Comparison of ENCODE assay signal across 19 mouse cellular contexts in genomic region chr5:128913820-128914219, GRCm38 (mm10). TPM values are rescaled to one million over a fixed set of nuclear protein-coding genes. Genes with fewer than 3 reads are reported as not detected.
DNase-seq lines count a peak whose midpoint lies in the region; TF ChIP-seq lines count a peak whose summit lies in the region.
"Had no signal": no experiment of that assay in that cellular context is flagged by ENCODE, and none has a peak within 500 bp of the region (broad histone marks: within the 10 kb centered on the region; RNA-seq: fewer than 3 reads in every experiment).

No protein-coding gene starts in this region.

- H3K4me1 ChIP-seq in ES-Bruce4 (ENCODE audit: control insufficient read depth, insufficient read depth, low read length) (no peaks in the 10 kb centered on the region), ES-E14 (ENCODE audit: control insufficient read depth in 2 of 2, insufficient read depth in 2 of 2, low read length in 2 of 2, poor library complexity in 1 of 2) (peaks cover 0 to 4% of the 10 kb centered on the region in 2 experiments; a peak in 1 of 4 replicates)
- H3K4me1 ChIP-seq in lung, adult 2 months (ENCODE audit: control insufficient read depth, insufficient read depth, low read length): no peaks in the 10 kb centered on the region
- H3K4me1 ChIP-seq: heart, embryonic 13.5 days had no signal

- no peak overlapping the region; the same call in 1 of the 2 replicates for H3K27ac ChIP-seq in layer of hippocampus, adult 2 months
- H3K27ac ChIP-seq in ES-Bruce4 (ENCODE audit: insufficient read depth, low read length) (no peak overlapping the region), ES-E14 (ENCODE audit: insufficient read depth, low read depth, low read length, poor library complexity, severe bottlenecking) (no peak overlapping the region)
- H3K27ac ChIP-seq: embryonic facial prominence, embryonic 10.5 days; forebrain, embryonic 13.5 days; heart, embryonic 13.5 days; hindbrain, embryonic 13.5 days; intestine, embryonic 15.5 days had no signal

- H3K36me3 ChIP-seq in ES-Bruce4 (ENCODE audit: control insufficient read depth, insufficient read depth, low read length, poor library complexity, severe bottlenecking) (no peaks in the 10 kb centered on the region), ES-E14 (ENCODE audit: control insufficient read depth, insufficient read depth, low read length, poor library complexity, severe bottlenecking) (no peaks in the 10 kb centered on the region)
- H3K36me3 ChIP-seq: embryonic facial prominence, embryonic 10.5 days; heart, embryonic 13.5 days; hindbrain, embryonic 13.5 days; intestine, embryonic 15.5 days had no signal

- TF ChIP-seq POLR2A in ES-Bruce4 (IDR thresholded peaks at IDR 0.05; ENCODE audit: insufficient read depth, low read length): no peak
- no peak for TF ChIP-seq POLR2A in lung, adult 2 months (IDR thresholded peaks at IDR 0.05; ENCODE audit: borderline replicate concordance, extremely low read depth, low read depth, low read length)

- H3K9me3 ChIP-seq in ES-Bruce4 (replicated peaks; ENCODE audit: control insufficient read depth, insufficient read depth, low read length, poor library complexity, severe bottlenecking) (peaks cover 7% of the 10 kb centered on the region; the same call in 1 of the 2 replicates), ES-E14 (ENCODE audit: control insufficient read depth, insufficient read depth, low read depth, low read length) (no peaks in the 10 kb centered on the region)
- H3K9me3 ChIP-seq: forebrain, embryonic 13.5 days; heart, embryonic 13.5 days; hindbrain, embryonic 13.5 days; intestine, embryonic 15.5 days had no signal

- TF ChIP-seq EP300 in ES-Bruce4 (IDR thresholded peaks at IDR 0.05; ENCODE audit: insufficient read depth, low read depth, low read length): no peak

- TF ChIP-seq CTCF in layer of hippocampus, adult 2 months (conservative IDR thresholded peaks at IDR 0.05): peak; percentile 65
- peak; percentile 8 for TF ChIP-seq CTCF in ES-Bruce4 (IDR thresholded peaks at IDR 0.05; ENCODE audit: low read depth, low read length)
- TF ChIP-seq CTCF in lung, adult 2 months (IDR thresholded peaks at IDR 0.05; ENCODE audit: insufficient read depth, low read length): no peak

- H3K4me3 ChIP-seq in layer of hippocampus, adult 2 months: no peak overlapping the region
- H3K4me3 ChIP-seq in ES-Bruce4 (ENCODE audit: low read depth, low read length) (no peak overlapping the region), ES-E14 (ENCODE audit: insufficient read depth in 1 of 2, low read depth in 1 of 2, low read length in 2 of 2, poor library complexity in 1 of 2, severe bottlenecking in 1 of 2) (no peak overlapping the region)
- no peak overlapping the region for H3K4me3 ChIP-seq in lung, adult 2 months (replicated peaks; ENCODE audit: extremely low read depth, low read depth, low read length)
- H3K4me3 ChIP-seq: embryonic facial prominence, embryonic 10.5 days; forebrain, embryonic 13.5 days; heart, embryonic 13.5 days; hindbrain, embryonic 13.5 days; intestine, embryonic 15.5 days had no signal

- intact Hi-C loops in gastrocnemius, postnatal 14 days (cut with DNase I; ENCODE audit: low total_unique reads): no loop called here

- 73% methylated on average over 3 of the region's 3 CpGs for WGBS in lung, adult 2 months

- H3K9ac ChIP-seq in ES-Bruce4 (ENCODE audit: low read depth, poor library complexity, severe bottlenecking) (no peak overlapping the region), ES-E14 (ENCODE audit: insufficient read depth, low read depth, low read length, poor library complexity, severe bottlenecking) (no peak overlapping the region)
- H3K9ac ChIP-seq: forebrain, embryonic 13.5 days; forebrain, postnatal 0 days; heart, embryonic 13.5 days; hindbrain, embryonic 13.5 days; intestine, embryonic 15.5 days had no signal

- no peak for DNase-seq in layer of hippocampus, adult 2 months (ENCODE audit: low spot score in 2 of 2)
- no peak for DNase-seq in layer of hippocampus, postnatal 25 days (ENCODE audit: extremely low spot score in 1 of 2, low spot score in 1 of 2)
- DNase-seq in ES-E14 (ENCODE audit: low read depth, low spot score): peak; percentile 36
- no peak for DNase-seq in gastrocnemius, postnatal 14 days
- no peak for DNase-seq in lung, adult 2 months
- DNase-seq: adrenal gland, postnatal 10 days; cerebellum, adult 18-20 months; cerebellum, postnatal 10 days; forebrain, postnatal 0 days; gastrocnemius, postnatal 25 days; heart, postnatal 36 days had no signal

- in situ Hi-C loops in ES-E14 (cut with MboI; ENCODE audit: low sequenced_read_pairs in 2 of 2, unreplicated experiment in 2 of 2): no loop called here

- H3K27me3 ChIP-seq in ES-Bruce4 (ENCODE audit: control insufficient read depth, insufficient read depth, low read length, poor library complexity, severe bottlenecking): no peaks in the 10 kb centered on the region
- H3K27me3 ChIP-seq: forebrain, embryonic 13.5 days; heart, embryonic 13.5 days; hindbrain, embryonic 13.5 days; intestine, embryonic 15.5 days had no signal

TF ChIP-seq in ES-E14, 5 proteins besides CTCF, POLR2A, EP300 and RAD21:
- TF ChIP-seq ZC3H11A (IDR thresholded peaks at IDR 0.05; ENCODE audit: borderline replicate concordance, low read depth, low read length) (0 out of 2 replicates have a peak, but pooled peaks have one; percentile 24), MAFK (IDR thresholded peaks at IDR 0.05; ENCODE audit: insufficient read depth, low read depth, low read length) (no peak)

RNA-seq across cellular contexts. Expression of gene Rimbp2, which starts 39.5 kb away (rescaled TPM):
- 100 to 1,000 TPM; 126 to 139 TPM for total RNA-seq in layer of hippocampus, adult 2 months (2021)
- total RNA-seq in layer of hippocampus, postnatal 25 days (2021): 100 to 1,000 TPM; 118 to 159 TPM
- 0.33 and 0.40 TPM in 2 replicates for polyA plus RNA-seq in ES-Bruce4 (2011; ENCODE audit: insufficient read depth, insufficient read length, low read depth, missing spikeins)
- 1.2 TPM in 2 replicates for total RNA-seq in ES-E14 (2012; rRNA removed)
- under 1 TPM in 1 of 2 experiments, not detected in 1; 0.12 TPM for total RNA-seq in gastrocnemius, postnatal 14 days (2021)
- polyA plus RNA-seq in lung, adult 2 months (2012; rRNA removed): 0.06 and 0.17 TPM in 2 replicates
- total RNA-seq: gastrocnemius, adult 18-20 months; gastrocnemius, postnatal 25 days; granulocyte monocyte progenitor cell, adult 5-6 weeks had no signal

Comparison
In these comparisons a context has a peak if more than half of its experiments do, and no peak if none do; other contexts are left out.
1. RNA of gene Rimbp2, which starts 39.5 kb away (total RNA-seq): 118 to 159 TPM in layer of hippocampus, postnatal 25 days and 126 to 139 TPM in layer of hippocampus, adult 2 months; 1.2 TPM in ES-E14 and 0.12 TPM in gastrocnemius, postnatal 14 days; every median in the first group is over 10 times any median in the second.